Mouse (Mus musculus) heart, postnatal 0 days (tissue): Measurements from ENCODE around the gene Armc10.

ENCODE experiments used
- CTCF ChIP-seq: IDR thresholded peaks from 2 replicates; pipeline ENCODE4 v1.5.1; 2016; ENCODE audit warnings: antibody characterized with exemption, control low read depth, low read depth
- EP300 ChIP-seq: IDR thresholded peaks from 2 replicates; pipeline ENCODE4 v1.6.1; 2016; ENCODE audit warnings: antibody characterized with exemption, low read depth

DNA sequence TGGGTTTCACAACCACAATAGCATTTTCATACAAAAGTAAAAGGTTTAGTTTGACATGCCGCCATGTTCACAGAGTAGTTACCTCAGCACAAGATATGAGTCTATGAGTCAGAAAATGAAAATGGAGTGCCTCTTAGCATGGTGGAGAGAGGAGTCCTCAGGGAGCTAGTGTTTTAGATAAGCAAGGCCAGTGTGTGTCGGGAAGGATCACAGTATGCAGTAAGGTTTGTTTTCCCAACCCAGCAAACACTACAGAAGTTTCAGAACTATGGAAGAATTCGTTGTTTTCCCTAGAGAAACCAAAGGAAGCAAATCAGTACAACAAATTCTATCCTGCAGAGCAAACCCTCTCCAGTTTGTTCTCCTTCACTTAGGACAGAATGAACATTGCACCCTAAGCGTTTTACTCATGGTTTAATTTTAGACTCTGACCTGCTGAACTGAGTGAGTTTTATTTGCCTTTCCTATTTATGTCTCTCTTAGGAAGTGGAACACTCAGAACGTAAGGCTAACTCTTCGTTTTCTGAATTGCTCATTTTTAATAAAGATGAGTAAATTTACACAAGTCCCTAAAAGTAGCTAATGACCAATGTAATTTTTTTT is 57.4 kb downstream of the Armc10 start:
- TF ChIP-seq CTCF = no peak
- TF ChIP-seq EP300 = no peak
